Mouse (Mus musculus): ENCODE results near the gene Krt12. TPM values are rescaled to one million over a fixed set of nuclear protein-coding genes. Genes with fewer than 3 reads are reported as not detected.

The Krt12 gene
- not detected in 2 replicates for polyA plus RNA-seq (2016; fragmentation: Nextera tagmentation; extraction: Ambion mirVana)

DNA sequence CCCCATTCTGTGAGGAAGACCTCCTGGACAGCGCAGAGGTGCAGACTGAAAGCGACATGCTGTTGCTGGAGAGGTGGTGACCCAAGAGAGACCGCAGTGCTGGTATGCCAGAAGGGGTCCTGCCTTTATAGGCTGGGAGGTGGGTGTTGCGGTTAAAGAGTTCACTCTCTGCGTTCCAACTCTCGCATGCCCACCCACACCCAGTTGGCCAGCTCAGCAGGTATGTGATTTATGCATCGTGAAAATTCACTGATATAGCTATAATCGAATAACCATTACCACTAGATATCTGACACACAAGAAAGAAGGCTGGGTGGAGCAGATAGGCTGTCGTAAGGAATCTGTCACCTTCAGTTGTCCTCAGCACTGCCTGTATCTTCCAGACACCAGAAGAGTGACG is at the start of gene Krt12:
Gene Krt12, minus strand, starts transcription at position 101 of the 400 bp plus-strand sequence.
- Histone ChIP-seq H3K4me3 (no peak within 1 kb of the TSS), H3K27ac (no peak within 1 kb of the TSS), H3K36me3 (replicated peaks) (no peaks in the 10 kb centered on the region), H3K4me1 (no peaks in the 10 kb centered on the region), H3K9me3 (no peaks in the 10 kb centered on the region), H3K27me3 (ENCODE audit: poor library complexity, severe bottlenecking) (no peaks in the 10 kb centered on the region)
- 89% methylated on average over 10 of the region's 10 CpGs for WGBS
- no peak for DNase-seq (ENCODE audit: extremely low spot score, low spot score)

- H3K9me3 ChIP-seq = no peaks in the 10 kb centered on the region
- DNase-seq (ENCODE audit: extremely low spot score, low spot score) = no peak
- H3K27ac ChIP-seq = no peak overlapping the region
- WGBS = 98% methylated on average over 4 of the region's 4 CpGs
- no peaks in the 10 kb centered on the region for H3K27me3 ChIP-seq (ENCODE audit: poor library complexity, severe bottlenecking)
- no peaks in the 10 kb centered on the region for H3K36me3 ChIP-seq (replicated peaks)
- no peak overlapping the region for H3K4me3 ChIP-seq
- no peaks in the 10 kb centered on the region for H3K4me1 ChIP-seq
Measured at GRCm38 (mm10) chr11:99469228-99469627, 47.2 kb upstream of the Krt12 start.

- no peak overlapping the region for H3K4me3 ChIP-seq
- no peaks in the 10 kb centered on the region for H3K9me3 ChIP-seq
- no peaks in the 10 kb centered on the region for H3K27me3 ChIP-seq (ENCODE audit: poor library complexity, severe bottlenecking)
- H3K27ac ChIP-seq = no peak overlapping the region
- H3K4me1 ChIP-seq = no peaks in the 10 kb centered on the region
- 87% methylated on average over 11 of the region's 11 CpGs for WGBS
- H3K36me3 ChIP-seq (replicated peaks) = no peaks in the 10 kb centered on the region
- DNase-seq (ENCODE audit: extremely low spot score, low spot score) = no peak
Measured at GRCm38 (mm10) chr11:99468566-99468965, 46.5 kb upstream of the Krt12 start.

GRCm38 (mm10) chr11:99466316-99466715 is 44.3 kb upstream of the Krt12 start:
- Histone ChIP-seq H3K27ac (no peak overlapping the region), H3K27me3 (ENCODE audit: poor library complexity, severe bottlenecking) (no peaks in the 10 kb centered on the region), H3K9me3 (no peaks in the 10 kb centered on the region), H3K4me3 (no peak overlapping the region), H3K4me1 (no peaks in the 10 kb centered on the region), H3K36me3 (replicated peaks) (no peaks in the 10 kb centered on the region)
- 58% methylated on average over 7 of the region's 7 CpGs for WGBS
- no peak for DNase-seq (ENCODE audit: extremely low spot score, low spot score)

- no peaks in the 10 kb centered on the region for H3K27me3 ChIP-seq (ENCODE audit: poor library complexity, severe bottlenecking)
- no peaks in the 10 kb centered on the region for H3K9me3 ChIP-seq
- 10% methylated on average over 5 of the region's 5 CpGs for WGBS
- no peaks in the 10 kb centered on the region for H3K36me3 ChIP-seq (replicated peaks)
- DNase-seq (ENCODE audit: extremely low spot score, low spot score) = peak; percentile 81
- H3K4me1 ChIP-seq = no peaks in the 10 kb centered on the region
- no peak overlapping the region for H3K27ac ChIP-seq
- H3K4me3 ChIP-seq = no peak overlapping the region
Measured at GRCm38 (mm10) chr11:99464836-99465235, 42.8 kb upstream of the Krt12 start.

DNA sequence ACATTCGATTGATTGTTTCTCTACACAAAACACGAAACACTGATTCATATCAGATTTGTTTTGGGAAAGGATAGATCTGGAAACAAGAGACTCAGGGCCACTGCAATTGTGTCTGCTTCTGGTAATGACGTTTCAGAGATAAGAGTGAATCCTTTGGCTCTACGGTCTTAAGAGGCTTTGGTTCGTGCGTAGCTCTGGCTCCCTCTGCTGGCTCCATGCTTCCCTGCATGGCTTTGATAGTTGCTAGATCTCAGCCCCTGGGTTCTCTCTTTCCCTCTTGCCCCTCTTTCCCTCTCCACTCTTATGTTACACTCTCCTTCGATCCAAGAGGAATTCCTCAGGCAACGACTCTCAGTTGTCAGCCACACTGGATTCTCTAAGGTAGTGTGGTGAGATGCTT is 41.1 kb upstream of the Krt12 start:
- no peaks in the 10 kb centered on the region for H3K4me1 ChIP-seq
- no peaks in the 10 kb centered on the region for H3K9me3 ChIP-seq
- peak; percentile 69 for DNase-seq (ENCODE audit: extremely low spot score, low spot score)
- H3K27me3 ChIP-seq (ENCODE audit: poor library complexity, severe bottlenecking) = no peaks in the 10 kb centered on the region
- no peaks in the 10 kb centered on the region for H3K36me3 ChIP-seq (replicated peaks)
- 17% methylated on average over 8 of the region's 8 CpGs for WGBS
- no peak overlapping the region for H3K27ac ChIP-seq
- H3K4me3 ChIP-seq = no peak overlapping the region

DNA sequence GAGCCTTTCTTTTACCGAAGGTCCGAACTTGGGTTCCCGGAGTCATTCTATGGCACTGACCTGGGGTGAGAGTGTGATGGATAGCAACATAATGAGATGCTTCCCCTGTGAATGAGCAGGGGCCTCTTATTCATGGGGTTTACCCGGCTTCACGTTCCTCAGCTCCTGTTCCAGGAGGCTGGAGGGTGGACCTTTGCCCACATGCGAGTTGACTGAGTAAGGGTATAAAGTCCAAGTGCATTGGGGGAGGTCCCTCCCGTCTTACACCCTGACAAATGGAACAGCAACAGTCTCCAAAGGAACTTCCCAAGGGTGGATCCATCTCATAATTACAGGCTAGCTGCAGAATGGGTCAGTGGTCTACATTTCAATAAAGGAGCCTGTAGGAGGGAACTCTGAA is 39.7 kb upstream of the Krt12 start:
- Histone ChIP-seq H3K4me1 (no peaks in the 10 kb centered on the region), H3K4me3 (no peak overlapping the region), H3K9me3 (no peaks in the 10 kb centered on the region), H3K27me3 (ENCODE audit: poor library complexity, severe bottlenecking) (no peaks in the 10 kb centered on the region), H3K27ac (no peak overlapping the region), H3K36me3 (replicated peaks) (no peaks in the 10 kb centered on the region)
- DNase-seq (ENCODE audit: extremely low spot score, low spot score) = no peak
- WGBS = 77% methylated on average over 7 of the region's 7 CpGs

DNA sequence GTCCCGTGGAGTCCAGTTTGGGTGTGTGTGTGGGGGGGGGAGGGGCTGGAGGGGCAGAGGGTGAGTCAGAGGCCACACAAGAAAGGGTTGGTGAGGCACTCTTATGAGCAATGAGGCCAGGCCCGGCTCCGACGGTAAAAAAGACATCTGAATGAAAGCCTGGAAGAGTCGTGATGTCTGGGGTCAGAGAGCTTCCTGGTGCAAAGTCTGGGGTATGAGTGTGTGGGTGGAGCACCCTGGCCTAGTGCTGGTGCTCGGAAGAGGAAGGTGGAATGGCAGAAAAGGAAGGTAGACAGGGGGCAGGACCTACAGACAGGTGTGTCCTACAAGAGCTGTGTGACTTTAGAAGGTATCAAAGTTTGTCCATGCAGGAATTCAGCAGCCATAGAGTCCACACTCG is 36.8 kb upstream of the Krt12 start:
- no peak overlapping the region for H3K27ac ChIP-seq
- WGBS = 86% methylated on average over 7 of the region's 7 CpGs

DNA sequence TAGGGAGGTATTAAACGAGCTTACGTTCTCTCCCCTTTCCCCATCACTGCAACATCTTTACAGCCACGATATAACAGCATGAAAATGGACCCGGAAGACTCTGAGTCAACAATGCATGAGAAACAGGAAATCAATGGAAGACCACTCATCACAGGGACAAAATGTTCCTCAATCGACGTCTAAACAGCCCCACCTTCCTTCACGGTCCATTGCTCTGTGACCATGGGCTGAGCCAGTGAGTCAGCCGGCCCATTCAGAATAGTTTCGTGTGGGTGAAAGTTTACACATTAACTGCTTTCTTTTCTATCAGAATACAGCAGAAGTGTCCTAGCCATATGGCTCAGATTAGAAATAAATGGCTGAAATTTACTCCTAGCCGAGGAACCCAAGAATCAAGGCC is 32.7 kb upstream of the Krt12 start:
- Histone ChIP-seq H3K4me1 (no peaks in the 10 kb centered on the region), H3K27ac (no peak overlapping the region), H3K36me3 (replicated peaks) (no peaks in the 10 kb centered on the region), H3K9me3 (no peaks in the 10 kb centered on the region), H3K4me3 (no peak overlapping the region), H3K27me3 (ENCODE audit: poor library complexity, severe bottlenecking) (no peaks in the 10 kb centered on the region)
- no peak for DNase-seq (ENCODE audit: extremely low spot score, low spot score)
- 79% methylated on average over 10 of the region's 10 CpGs for WGBS

More for the DNA sequence above, 36.8 kb upstream of the Krt12 start:
- Histone ChIP-seq H3K9me3 (no peaks in the 10 kb centered on the region), H3K4me3 (no peak overlapping the region), H3K27me3 (ENCODE audit: poor library complexity, severe bottlenecking) (no peaks in the 10 kb centered on the region), H3K36me3 (replicated peaks) (no peaks in the 10 kb centered on the region), H3K4me1 (no peaks in the 10 kb centered on the region)
- no peak for DNase-seq (ENCODE audit: extremely low spot score, low spot score)

DNA sequence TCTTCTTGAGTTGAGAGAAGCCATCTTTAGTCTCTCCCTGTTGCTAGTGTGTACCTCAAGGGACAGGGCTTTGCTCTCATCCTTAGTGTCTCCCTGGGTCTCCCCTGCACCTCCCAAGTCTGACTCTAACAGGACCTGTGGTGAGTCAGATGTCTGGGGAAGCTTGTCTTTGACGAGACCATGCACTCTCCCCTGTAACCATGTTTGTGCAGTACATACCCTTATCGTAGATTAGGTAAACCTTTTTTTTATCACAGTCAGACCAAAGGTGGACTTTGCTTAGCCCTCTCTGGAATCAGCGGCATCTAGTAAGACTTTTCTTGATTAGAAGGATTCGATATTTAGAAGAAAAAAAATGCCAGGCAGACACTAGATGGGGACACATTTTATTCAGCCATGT is 32.0 kb upstream of the Krt12 start:
- H3K9me3 ChIP-seq = no peaks in the 10 kb centered on the region
- H3K4me1 ChIP-seq = no peaks in the 10 kb centered on the region
- WGBS = 94% methylated on average over 4 of the region's 4 CpGs

DNA sequence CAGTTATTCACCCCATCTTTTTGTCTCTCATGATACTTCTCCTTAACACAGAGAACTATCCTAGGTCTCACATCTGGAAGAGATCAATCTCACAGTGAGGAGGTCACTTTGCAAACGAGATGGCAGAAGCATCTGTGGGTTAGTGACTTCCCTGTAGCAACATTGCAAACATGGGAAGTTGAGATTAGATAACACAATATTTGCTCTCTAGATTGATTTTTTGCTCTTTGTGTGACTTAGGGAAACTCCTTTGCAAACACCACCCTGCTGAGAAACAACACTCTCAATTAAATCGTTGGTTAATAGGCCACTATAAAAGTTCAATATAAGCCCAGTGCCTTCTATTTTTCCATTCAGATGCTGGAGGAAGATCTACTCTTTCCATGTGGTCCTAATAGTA is 26.7 kb upstream of the Krt12 start:
- no peak for DNase-seq (ENCODE audit: extremely low spot score, low spot score)
- Histone ChIP-seq H3K27me3 (ENCODE audit: poor library complexity, severe bottlenecking) (no peaks in the 10 kb centered on the region), H3K4me3 (no peak overlapping the region), H3K36me3 (replicated peaks) (no peaks in the 10 kb centered on the region), H3K27ac (no peak overlapping the region), H3K9me3 (no peaks in the 10 kb centered on the region), H3K4me1 (no peaks in the 10 kb centered on the region)
- WGBS = 78% methylated on average over 2 of the region's 2 CpGs

More for the DNA sequence above, 32.0 kb upstream of the Krt12 start:
- Histone ChIP-seq H3K4me3 (no peak overlapping the region), H3K27me3 (ENCODE audit: poor library complexity, severe bottlenecking) (no peaks in the 10 kb centered on the region), H3K27ac (no peak overlapping the region), H3K36me3 (replicated peaks) (no peaks in the 10 kb centered on the region)
- no peak for DNase-seq (ENCODE audit: extremely low spot score, low spot score)

DNA sequence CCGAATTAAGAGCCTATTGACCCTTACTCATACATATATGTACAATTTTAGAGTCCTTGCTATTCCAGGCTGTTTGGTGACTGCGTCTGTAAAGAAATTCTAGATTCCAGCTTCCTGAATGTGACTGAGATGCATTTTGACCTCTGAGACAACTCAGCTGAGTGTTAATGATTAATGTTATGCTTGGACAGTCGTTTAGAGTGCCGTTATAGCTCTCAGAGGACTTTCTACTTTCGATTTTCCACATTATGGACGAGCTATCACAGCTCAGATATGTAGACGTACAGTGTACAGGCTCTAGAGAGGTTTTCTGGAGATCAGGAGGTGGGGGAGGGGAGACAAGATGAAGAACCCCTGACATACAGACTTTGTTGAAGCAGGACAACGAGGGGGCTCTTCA is 19.2 kb upstream of the Krt12 start:
- 79% methylated on average over 8 of the region's 8 CpGs for WGBS
- H3K27ac ChIP-seq = no peak overlapping the region
- no peaks in the 10 kb centered on the region for H3K9me3 ChIP-seq
- no peaks in the 10 kb centered on the region for H3K27me3 ChIP-seq (ENCODE audit: poor library complexity, severe bottlenecking)
- H3K36me3 ChIP-seq (replicated peaks) = no peaks in the 10 kb centered on the region
- no peak for DNase-seq (ENCODE audit: extremely low spot score, low spot score)
- H3K4me1 ChIP-seq = peaks cover 14% of the 10 kb centered on the region; the same call in 1 of the 2 replicates
- H3K4me3 ChIP-seq = no peak overlapping the region

- 79% methylated on average over 10 of the region's 10 CpGs for WGBS
- DNase-seq (ENCODE audit: extremely low spot score, low spot score) = no peak
- Histone ChIP-seq H3K27me3 (ENCODE audit: poor library complexity, severe bottlenecking) (no peaks in the 10 kb centered on the region), H3K36me3 (replicated peaks) (no peaks in the 10 kb centered on the region), H3K4me3 (no peak overlapping the region), H3K4me1 (peaks cover 18% of the 10 kb centered on the region; the same call in 1 of the 2 replicates), H3K9me3 (no peaks in the 10 kb centered on the region), H3K27ac (no peak overlapping the region)
Measured at GRCm38 (mm10) chr11:99439465-99439864, 17.4 kb upstream of the Krt12 start.

DNA sequence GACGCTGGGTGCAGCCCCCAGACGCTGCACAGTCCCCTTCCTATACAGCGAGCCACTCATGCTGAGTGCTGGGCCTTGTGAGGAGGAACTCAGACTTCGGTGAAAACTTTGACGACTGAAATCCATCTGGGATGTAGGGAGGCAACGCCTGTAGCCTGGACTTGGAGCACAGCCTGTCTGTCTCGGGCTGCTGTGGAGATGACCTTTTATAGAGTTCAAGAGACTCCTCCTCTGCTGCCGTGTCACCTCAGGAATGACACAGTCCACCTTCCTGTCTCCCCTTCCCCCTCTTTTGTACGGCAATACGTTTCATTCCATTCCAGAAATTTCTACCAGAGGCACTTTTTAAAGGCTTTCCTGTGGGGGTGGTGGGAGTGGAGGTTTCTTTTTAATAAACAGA is 15.9 kb upstream of the Krt12 start, which contains the start of gene Krt20:
Gene Krt20, minus strand, starts transcription at position 179 of the 400 bp plus-strand sequence.
- H3K27ac ChIP-seq = no peak within 1 kb of the TSS
- WGBS = 64% methylated on average over 10 of the region's 10 CpGs
- DNase-seq (ENCODE audit: extremely low spot score, low spot score) = no peak

More for the DNA sequence above, 15.9 kb upstream of the Krt12 start, which contains the start of gene Krt20:
- H3K36me3 ChIP-seq (replicated peaks) = no peaks in the 10 kb centered on the region
- no peaks in the 10 kb centered on the region for H3K9me3 ChIP-seq
- H3K4me1 ChIP-seq = peaks cover 18% of the 10 kb centered on the region; the same call in 1 of the 2 replicates
- H3K27me3 ChIP-seq (ENCODE audit: poor library complexity, severe bottlenecking) = no peaks in the 10 kb centered on the region
- H3K4me3 ChIP-seq = no peak within 1 kb of the TSS
